ENCODE assay signal across 9 mouse cellular contexts in genomic region chr12:76472046-76472445, GRCm38 (mm10). TPM values are rescaled to one million over a fixed set of nuclear protein-coding genes. Genes with fewer than 3 reads are reported as not detected.
DNase-seq lines count a peak whose midpoint lies in the region; ATAC-seq and TF ChIP-seq lines count a peak whose summit lies in the region.
"Had no signal": no experiment of that assay in that cellular context is flagged by ENCODE, and none has a peak within 500 bp of the region (broad histone marks: within the 10 kb centered on the region; RNA-seq: fewer than 3 reads in every experiment).

No protein-coding gene starts in this region.

- no peak overlapping the region for H3K9ac ChIP-seq in forebrain, embryonic 13.5 days
- H3K9ac ChIP-seq in intestine, embryonic 14.5 days (ENCODE audit: low read length), result no peak overlapping the region
- H3K9ac ChIP-seq: heart, embryonic 13.5 days had no signal

- 9% methylated on average over 4 of the region's 4 CpGs for WGBS in forebrain, embryonic 13.5 days
- 8% methylated on average over 4 of the region's 4 CpGs for WGBS in intestine, embryonic 14.5 days

- no peaks in the 10 kb centered on the region for H3K9me3 ChIP-seq in E14TG2a.4 (ENCODE audit: low read length)
- no peaks in the 10 kb centered on the region for H3K9me3 ChIP-seq in forebrain, embryonic 13.5 days (replicated peaks)
- H3K9me3 ChIP-seq in intestine, embryonic 14.5 days (ENCODE audit: control insufficient read depth, low read length), result no peaks in the 10 kb centered on the region
- H3K9me3 ChIP-seq: heart, embryonic 13.5 days had no signal

- H3K4me1 ChIP-seq in E14TG2a.4 (replicated peaks; ENCODE audit: low read depth, low read length), result peaks cover 32% of the 10 kb centered on the region
- no peaks in the 10 kb centered on the region for H3K4me1 ChIP-seq in forebrain, embryonic 13.5 days
- no peaks in the 10 kb centered on the region for H3K4me1 ChIP-seq in intestine, embryonic 14.5 days (replicated peaks; ENCODE audit: control insufficient read depth, insufficient read depth, low read length)

- DNase-seq in 3134 (ENCODE audit: extremely low read depth, insufficient read length, low spot score), result peak; percentile 31
- peak; percentile 39 for DNase-seq in c-Kit-positive CD71-positive TER-119-positive erythroid progenitor cells, embryonic 14.5 days (ENCODE audit: low spot score)
- DNase-seq in intestine, embryonic 14.5 days (ENCODE audit: low spot score), result no peak
- DNase-seq in left cerebral cortex, postnatal 36 days (ENCODE audit: low spot score in 2 of 2), result peak; percentile 61 to 63
- peak; percentile 62 for DNase-seq in thymus, postnatal 0 days (ENCODE audit: low spot score)

- no peaks in the 10 kb centered on the region for H3K27me3 ChIP-seq in E14TG2a.4 (ENCODE audit: insufficient read depth, low read length)
- H3K27me3 ChIP-seq in forebrain, embryonic 13.5 days, result no peaks in the 10 kb centered on the region
- no peaks in the 10 kb centered on the region for H3K27me3 ChIP-seq in intestine, embryonic 14.5 days (replicated peaks; ENCODE audit: control insufficient read depth, insufficient read depth, low read length)
- H3K27me3 ChIP-seq: heart, embryonic 13.5 days had no signal

- H3K4me2 ChIP-seq in forebrain, embryonic 13.5 days, result no peak overlapping the region
- H3K4me2 ChIP-seq in intestine, embryonic 14.5 days (ENCODE audit: low read length), result no peak overlapping the region
- H3K4me2 ChIP-seq: heart, embryonic 13.5 days had no signal

- TF ChIP-seq CTCF in E14TG2a.4 (conservative IDR thresholded peaks at IDR 0.05; ENCODE audit: low read length), result peak; percentile 25; the same call in 1 of the 2 replicates

- ATAC-seq in forebrain, embryonic 13.5 days, result peak; percentile 58
- ATAC-seq in intestine, embryonic 14.5 days (replicated peaks; ENCODE audit: low FRiP score, low TSS enrichment, low read depth), result peak; percentile 53; the same call in 1 of the 2 replicates
- 0 out of 2 replicates have a peak, but pooled peaks have one; percentile 55 for ATAC-seq in monocyte, adult 5-6 weeks (replicated peaks; ENCODE audit: insufficient number of reproducible peaks, low FRiP score, low TSS enrichment, poor library complexity, severe bottlenecking)

- intact Hi-C loops in left cerebral cortex, postnatal 36 days (cut with DNase I), result loop anchor here (2.0 kb wide), 1 partner anchor 67 kb away; the partner anchor contains the start of gene Hspa2

- no peaks in the 10 kb centered on the region for H3K36me3 ChIP-seq in E14TG2a.4 (ENCODE audit: insufficient read depth, low read length)
- H3K36me3 ChIP-seq in forebrain, embryonic 13.5 days (ENCODE audit: poor library complexity, severe bottlenecking), result no peaks in the 10 kb centered on the region
- no peaks in the 10 kb centered on the region for H3K36me3 ChIP-seq in intestine, embryonic 14.5 days (ENCODE audit: control insufficient read depth, insufficient read depth, low read length)
- H3K36me3 ChIP-seq: heart, embryonic 13.5 days had no signal

- H3K27ac ChIP-seq in forebrain, embryonic 13.5 days, result no peak overlapping the region
- no peak overlapping the region for H3K27ac ChIP-seq in intestine, embryonic 14.5 days (ENCODE audit: low read depth)
- H3K27ac ChIP-seq: heart, embryonic 13.5 days had no signal

- H3K4me3 ChIP-seq in E14TG2a.4 (replicated peaks; ENCODE audit: low read length), result no peak overlapping the region
- H3K4me3 ChIP-seq in forebrain, embryonic 13.5 days, result no peak overlapping the region
- H3K4me3 ChIP-seq in intestine, embryonic 14.5 days (ENCODE audit: low read depth, low read length), result no peak overlapping the region
- H3K4me3 ChIP-seq: heart, embryonic 13.5 days had no signal

RNA-seq across cellular contexts. Expression of gene Ppp1r36, which starts 54.7 kb away (rescaled TPM):
- 0.71 and 1.2 TPM in 2 replicates for polyA plus RNA-seq in forebrain, embryonic 13.5 days (2015; fragmentation: Nextera tagmentation; extraction: Ambion mirVana)
- polyA plus RNA-seq in intestine, embryonic 14.5 days (2014; fragmentation: Nextera tagmentation; extraction: Ambion mirVana), result 1.4 and 1.9 TPM in 2 replicates
- 1 to 10 TPM; 1.2 to 1.3 TPM for total RNA-seq in left cerebral cortex, postnatal 36 days (2021)
- 1.9 TPM in 1 of 3 replicates, not detected in the others for total RNA-seq in monocyte, adult 5-6 weeks (2017)
- polyA plus RNA-seq in thymus, postnatal 0 days (2015; fragmentation: Nextera tagmentation; extraction: Ambion mirVana), result 0.26 and 0.32 TPM in 2 replicates

RNA-seq across cellular contexts. Expression of gene Plekhg3, which starts 58.6 kb away (rescaled TPM):
- polyA plus RNA-seq in forebrain, embryonic 13.5 days (2015; fragmentation: Nextera tagmentation; extraction: Ambion mirVana), result 0.63 and 0.97 TPM in 2 replicates
- polyA plus RNA-seq in intestine, embryonic 14.5 days (2014; fragmentation: Nextera tagmentation; extraction: Ambion mirVana), result 9.5 and 10.4 TPM in 2 replicates
- total RNA-seq in left cerebral cortex, postnatal 36 days (2021), result 10 to 100 TPM; 16.6 to 18.3 TPM
- total RNA-seq in monocyte, adult 5-6 weeks (2017), result 54.4 to 58.3 TPM (median 55.2 TPM) in 3 replicates
- polyA plus RNA-seq in thymus, postnatal 0 days (2015; fragmentation: Nextera tagmentation; extraction: Ambion mirVana), result 3.3 and 4.7 TPM in 2 replicates
